Comparison of ENCODE assay signal across 9 mouse cellular contexts in the genomic region with DNA sequence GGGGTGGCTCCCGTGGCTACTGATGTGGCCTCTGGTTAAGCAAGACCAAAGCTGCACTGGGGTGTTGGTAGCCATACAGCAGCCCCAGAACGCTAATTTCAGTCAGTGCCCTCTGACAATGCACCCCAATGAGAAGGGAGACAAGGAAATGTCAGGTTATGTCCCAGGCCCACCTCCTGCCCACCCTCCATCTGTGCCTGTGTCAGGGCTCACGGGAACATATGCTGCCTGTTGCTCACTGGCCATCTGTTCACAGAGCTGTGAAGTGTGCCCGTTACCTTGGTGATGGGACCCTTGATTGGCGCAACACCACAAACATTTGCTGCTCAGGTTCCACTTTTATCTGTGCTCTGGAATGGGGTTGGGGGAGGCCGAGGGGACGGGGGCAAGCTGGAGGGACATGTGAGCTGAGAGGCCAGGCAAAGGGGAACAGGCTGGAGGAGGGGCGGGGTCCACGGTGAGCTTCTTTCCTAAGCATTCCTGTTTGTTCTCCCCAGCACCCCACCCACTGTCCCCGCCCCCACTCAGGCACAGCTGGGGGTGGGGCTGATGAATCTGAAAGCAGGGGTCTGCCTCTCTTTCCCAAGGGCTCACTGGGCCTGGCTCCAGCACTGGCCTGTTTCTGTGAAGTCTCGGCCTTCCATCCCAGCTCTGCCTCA. TPM values are rescaled to one million over a fixed set of nuclear protein-coding genes. Genes with fewer than 3 reads are reported as not detected.
DNase-seq lines count a peak whose midpoint lies in the region; ATAC-seq and TF ChIP-seq lines count a peak whose summit lies in the region.
"Had no signal": no experiment of that assay in that cellular context is flagged by ENCODE, and none has a peak within 500 bp of the region (broad histone marks: within the 10 kb centered on the region; RNA-seq: fewer than 3 reads in every experiment).

No protein-coding gene starts in this region.

- peak overlapping the region; percentile 37 for H3K4me3 ChIP-seq in heart, embryonic 10.5 days
- H3K4me3 ChIP-seq in forebrain, embryonic 16.5 days (replicated peaks; ENCODE audit: low read length), result no peak overlapping the region
- no peak overlapping the region for H3K4me3 ChIP-seq in midbrain, postnatal 0 days (ENCODE audit: low read depth, low read length)

- peak overlapping the region; percentile 22; the same call in 1 of the 2 replicates for H3K9ac ChIP-seq in forebrain, embryonic 16.5 days (replicated peaks; ENCODE audit: low read depth, low read length)
- no peak overlapping the region for H3K9ac ChIP-seq in midbrain, postnatal 0 days (replicated peaks; ENCODE audit: low read length, poor library complexity, severe bottlenecking)

- no peaks in the 10 kb centered on the region for H3K27me3 ChIP-seq in heart, embryonic 10.5 days (ENCODE audit: insufficient read depth, poor library complexity, severe bottlenecking)
- H3K27me3 ChIP-seq in forebrain, embryonic 16.5 days (replicated peaks; ENCODE audit: control insufficient read depth, insufficient read depth, low read length), result no peaks in the 10 kb centered on the region
- H3K27me3 ChIP-seq in midbrain, postnatal 0 days (ENCODE audit: insufficient read depth, low read length), result no peaks in the 10 kb centered on the region

- ATAC-seq in forebrain, embryonic 16.5 days, result peak; percentile 93
- ATAC-seq in midbrain, postnatal 0 days (ENCODE audit: low FRiP score), result peak; percentile 69
- no peak for ATAC-seq in CD4-positive, CD25-positive, alpha-beta regulatory T cell, adult 4 months

- peaks cover 22% of the 10 kb centered on the region for H3K4me1 ChIP-seq in heart, embryonic 10.5 days
- peaks cover 18% of the 10 kb centered on the region for H3K4me1 ChIP-seq in forebrain, embryonic 16.5 days (replicated peaks; ENCODE audit: control insufficient read depth, insufficient read depth, low read length)
- H3K4me1 ChIP-seq in midbrain, postnatal 0 days (ENCODE audit: insufficient read depth, low read length), result no peaks in the 10 kb centered on the region

- peak overlapping the region; percentile 36 for H3K4me2 ChIP-seq in forebrain, embryonic 16.5 days (ENCODE audit: low read length)
- H3K4me2 ChIP-seq in midbrain, postnatal 0 days (ENCODE audit: low read depth, low read length, poor library complexity, severe bottlenecking), result no peak overlapping the region

- no peaks in the 10 kb centered on the region for H3K36me3 ChIP-seq in heart, embryonic 10.5 days
- H3K36me3 ChIP-seq in forebrain, embryonic 16.5 days (ENCODE audit: control insufficient read depth, insufficient read depth), result no peaks in the 10 kb centered on the region
- H3K36me3 ChIP-seq in midbrain, postnatal 0 days (ENCODE audit: insufficient read depth, low read length), result no peaks in the 10 kb centered on the region
- H3K36me3 ChIP-seq: G1E had no signal

- TF ChIP-seq CTCF in midbrain, postnatal 0 days (IDR thresholded peaks at IDR 0.05), result no peak

- H3K9me3 ChIP-seq in heart, embryonic 10.5 days, result no peaks in the 10 kb centered on the region
- no peaks in the 10 kb centered on the region for H3K9me3 ChIP-seq in forebrain, embryonic 16.5 days (ENCODE audit: control insufficient read depth, low read length)
- no peaks in the 10 kb centered on the region for H3K9me3 ChIP-seq in midbrain, postnatal 0 days (ENCODE audit: low read length)
- H3K9me3 ChIP-seq: G1E had no signal

- 3% methylated on average over 11 of the region's 11 CpGs for WGBS in heart, embryonic 10.5 days
- 5% methylated on average over 9 of the region's 11 CpGs for WGBS in forebrain, embryonic 16.5 days
- WGBS in midbrain, postnatal 0 days, result 6% methylated on average over 11 of the region's 11 CpGs

- intact Hi-C loops in heart, postnatal 10 days (cut with DNase I), result no loop called here
- intact Hi-C loops in left cerebral cortex, postnatal 25 days (cut with DNase I), result no loop called here

- H3K27ac ChIP-seq in heart, embryonic 10.5 days, result peak overlapping the region; percentile 78
- H3K27ac ChIP-seq in forebrain, embryonic 16.5 days (ENCODE audit: low read length), result peak overlapping the region; percentile 44; the same call in 1 of the 2 replicates
- no peak overlapping the region for H3K27ac ChIP-seq in midbrain, postnatal 0 days (ENCODE audit: low read depth, low read length)

- peak; percentile 84 for DNase-seq in heart, embryonic 10.5 days (ENCODE audit: low spot score)
- no peak for DNase-seq in heart, postnatal 10 days
- peak; percentile 76 for DNase-seq in R1 (ENCODE audit: low read depth, low spot score)
- peak; percentile 31 to 41 for DNase-seq in left cerebral cortex, postnatal 25 days (ENCODE audit: low spot score in 2 of 2)
- peak; percentile 81 for DNase-seq in midbrain, postnatal 0 days (ENCODE audit: low spot score)
- no peak for DNase-seq in adrenal gland, postnatal 10 days

RNA-seq across cellular contexts. Expression of a gene that starts 44.6 kb away (rescaled TPM):
- 17.2 and 20.0 TPM in 2 replicates for polyA plus RNA-seq in heart, embryonic 10.5 days (2016; fragmentation: Nextera tagmentation; extraction: Ambion mirVana)
- total RNA-seq in heart, postnatal 10 days (2021), result 10 to 100 TPM; 10.8 to 11.5 TPM
- 52.8 and 52.9 TPM in 2 replicates for polyA plus RNA-seq in forebrain, embryonic 16.5 days (2015; fragmentation: Nextera tagmentation; extraction: Ambion mirVana)
- total RNA-seq in left cerebral cortex, postnatal 25 days (2021), result 10 to 100 TPM; 39.3 to 42.8 TPM
- 40.6 TPM in 2 replicates for total RNA-seq in midbrain, postnatal 0 days (2014; rRNA removed)
- 35.8 and 37.0 TPM in 2 replicates for polyA plus RNA-seq in midbrain, postnatal 0 days (2015; fragmentation: Nextera tagmentation; extraction: Ambion mirVana)
- total RNA-seq in adrenal gland, postnatal 10 days (2021), result 10 to 100 TPM; 16.1 to 19.0 TPM
- 10 to 100 TPM; 33.3 to 55.1 TPM for polyA plus RNA-seq in CD4-positive, CD25-positive, alpha-beta regulatory T cell, adult 4 months (2017; shearing (Covaris generic))

RNA-seq across cellular contexts. Expression of a gene that starts 59.0 kb away (rescaled TPM):
- 257 and 267 TPM in 2 replicates for polyA plus RNA-seq in heart, embryonic 10.5 days (2016; fragmentation: Nextera tagmentation; extraction: Ambion mirVana)
- total RNA-seq in heart, postnatal 10 days (2021), result 100 to 1,000 TPM; 138 to 142 TPM
- 231 and 234 TPM in 2 replicates for polyA plus RNA-seq in forebrain, embryonic 16.5 days (2015; fragmentation: Nextera tagmentation; extraction: Ambion mirVana)
- total RNA-seq in left cerebral cortex, postnatal 25 days (2021), result 100 to 1,000 TPM; 122 to 129 TPM
- 93.1 and 130 TPM in 2 replicates for total RNA-seq in midbrain, postnatal 0 days (2014; rRNA removed)
- polyA plus RNA-seq in midbrain, postnatal 0 days (2015; fragmentation: Nextera tagmentation; extraction: Ambion mirVana), result 253 and 257 TPM in 2 replicates
- total RNA-seq in adrenal gland, postnatal 10 days (2021), result 100 to 1,000 TPM; 171 to 174 TPM
- polyA plus RNA-seq in CD4-positive, CD25-positive, alpha-beta regulatory T cell, adult 4 months (2017; shearing (Covaris generic)), result 100 to 1,000 TPM; 317 to 371 TPM

RNA-seq across cellular contexts. Expression of a gene that starts 59.1 kb away (rescaled TPM):
- 34.4 and 45.1 TPM in 2 replicates for polyA plus RNA-seq in heart, embryonic 10.5 days (2016; fragmentation: Nextera tagmentation; extraction: Ambion mirVana)
- total RNA-seq in heart, postnatal 10 days (2021), result 10 to 100 TPM; 11.6 to 16.9 TPM
- polyA plus RNA-seq in forebrain, embryonic 16.5 days (2015; fragmentation: Nextera tagmentation; extraction: Ambion mirVana), result 71.1 and 72.1 TPM in 2 replicates
- total RNA-seq in left cerebral cortex, postnatal 25 days (2021), result 10 to 100 TPM; 25.2 to 28.8 TPM
- total RNA-seq in midbrain, postnatal 0 days (2014; rRNA removed), result 43.5 and 50.4 TPM in 2 replicates
- 43.2 and 47.9 TPM in 2 replicates for polyA plus RNA-seq in midbrain, postnatal 0 days (2015; fragmentation: Nextera tagmentation; extraction: Ambion mirVana)
- 10 to 100 TPM; 24.5 to 24.7 TPM for total RNA-seq in adrenal gland, postnatal 10 days (2021)
- polyA plus RNA-seq in CD4-positive, CD25-positive, alpha-beta regulatory T cell, adult 4 months (2017; shearing (Covaris generic)), result 10 to 100 TPM; 49.0 to 56.6 TPM

Comparison
In these comparisons a context has a peak if more than half of its experiments do, and no peak if none do; other contexts are left out.
1. DNase-seq: peak in heart, embryonic 10.5 days (single experiment), R1 (single experiment), left cerebral cortex, postnatal 25 days (2 of 2) and midbrain, postnatal 0 days (single experiment); none in heart, postnatal 10 days (0 of 2) and adrenal gland, postnatal 10 days (single experiment).